Mouse (Mus musculus) midbrain, postnatal 0 days (tissue): ENCODE results near the gene Camkmt. TPM values are rescaled to one million over a fixed set of nuclear protein-coding genes. Genes with fewer than 3 reads are reported as not detected.
A peak's percentile ranks its signal among the peaks of the same experiment; 100 is the strongest.

Experiments
- ATAC-seq: fragments of 200-750 bp; cut with Nextera tagmentation; 2 replicates; pipeline ENCODE4 v1.8.0; 2017; ENCODE audit warnings: moderate number of reproducible peaks, mild to moderate bottlenecking, moderate TSS enrichment, moderate library complexity; ENCODE audit not compliant: low FRiP score
- DNase-seq: peaks from one replicate; pipeline ENCODE4 v3.0.0-alpha.2; 2015; ENCODE audit warnings: low spot score
- H3K27ac ChIP-seq: fragments of 300-500 bp; sonication (generic); 2 replicates; pipeline ENCODE4 v1.5.1; 2014; ENCODE audit warnings: low read depth, mild to moderate bottlenecking, low read length, mixed read lengths
- H3K27me3 ChIP-seq: fragments of 300-500 bp; sonication (generic); 2 replicates; pipeline ENCODE4 v1.6.1; 2014; ENCODE audit warnings: low read length, control low read depth, mixed read lengths; ENCODE audit not compliant: insufficient read depth
- H3K36me3 ChIP-seq: fragments of 300-500 bp; sonication (generic); 2 replicates; pipeline ENCODE4 v1.6.1; 2014; ENCODE audit warnings: low read length, control low read depth, mixed read lengths; ENCODE audit not compliant: insufficient read depth
- H3K4me1 ChIP-seq: fragments of 300-500 bp; sonication (generic); 2 replicates; pipeline ENCODE4 v1.6.1; 2014; ENCODE audit warnings: mild to moderate bottlenecking, control low read depth, antibody characterized with exemption, low read length, mixed read lengths; ENCODE audit not compliant: insufficient read depth
- H3K4me2 ChIP-seq: fragments of 300-500 bp; sonication (generic); 2 replicates; pipeline ENCODE4 v1.6.1; 2014; ENCODE audit warnings: low read depth, mild to moderate bottlenecking, low read length, mixed read lengths; ENCODE audit not compliant: poor library complexity, severe bottlenecking
- H3K4me3 ChIP-seq: fragments of 300-500 bp; sonication (generic); 2 replicates; pipeline ENCODE4 v1.5.1; 2014; ENCODE audit warnings: low read depth, mild to moderate bottlenecking, low read length, moderate library complexity
- H3K9ac ChIP-seq: fragments of 300-500 bp; sonication (generic); replicated peaks from 2 replicates; pipeline ENCODE4 v1.6.1; 2014; ENCODE audit warnings: mild to moderate bottlenecking, low read length, moderate library complexity, mixed read lengths; ENCODE audit not compliant: poor library complexity, severe bottlenecking
- H3K9me3 ChIP-seq: fragments of 300-500 bp; sonication (generic); 2 replicates; pipeline ENCODE4 v1.6.1; 2016; ENCODE audit warnings: low read length, control low read depth
- CTCF ChIP-seq: IDR thresholded peaks from 2 replicates; pipeline ENCODE4 v1.5.1; 2016; ENCODE audit warnings: antibody characterized with exemption, mild to moderate bottlenecking
- WGBS: fragments of 180-500 bp; shearing (Covaris S2); extraction: QIAGEN DNeasy Blood & Tissue Kit; methylation state at CpG from one replicate; pipeline ENCODE4 v1.1.7; 2014; 5-methylcytosine and 5-hydroxymethylcytosine counted together
- polyA plus RNA-seq: library from polyadenylated mRNA; unstranded; fragments of >200 nt; fragmentation: Nextera tagmentation; extraction: Ambion mirVana; gene quantifications from 2 replicates; pipeline ENCODE4 v1.2.1, GENCODE M21; 2015
- total RNA-seq: library from RNA; depleted of rRNA; stranded (reverse); fragments of >200 nt; gene quantifications from 2 replicates; pipeline ENCODE4 v1.2.3, GENCODE M21; 2014

Gene Camkmt
- total and polyA plus RNA-seq, 2 experiments from 2014 or later, result 6.1 to 21.5 TPM

DNA sequence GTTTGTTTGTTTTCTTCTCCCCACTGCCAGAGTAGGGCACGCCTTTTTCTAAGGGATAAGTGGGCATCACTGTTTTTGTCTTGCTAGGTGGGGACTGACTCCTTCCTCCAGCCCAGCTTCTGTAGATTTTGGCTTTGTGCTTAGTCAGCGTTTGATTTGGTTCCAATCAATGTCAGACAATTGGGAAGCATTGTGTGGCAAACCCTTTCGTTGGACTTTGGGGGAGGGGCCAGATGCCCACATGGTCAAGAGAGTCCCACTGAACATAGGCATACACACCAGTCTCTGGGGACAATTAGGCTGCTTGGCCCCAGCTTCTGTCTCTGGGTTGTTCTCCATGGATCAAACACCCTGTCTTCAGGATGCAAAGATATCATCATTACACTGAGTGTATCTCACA is 371.2 kb downstream of the Camkmt start:
- Histone ChIP-seq H3K4me2 (no peak overlapping the region), H3K27me3 (peaks cover 72% of the 10 kb centered on the region), H3K27ac (no peak overlapping the region), H3K4me1 (no peaks in the 10 kb centered on the region), H3K9ac (no peak overlapping the region), H3K4me3 (no peak overlapping the region), H3K9me3 (no peaks in the 10 kb centered on the region), H3K36me3 (no peaks in the 10 kb centered on the region)
- ATAC-seq (no peak), DNase-seq (no peak)
- TF ChIP-seq CTCF, result no peak
- 23% methylated on average over 3 of the region's 3 CpGs for WGBS

- Histone ChIP-seq H3K4me1 (no peaks in the 10 kb centered on the region), H3K36me3 (no peaks in the 10 kb centered on the region), H3K27me3 (peaks cover 73% of the 10 kb centered on the region), H3K4me3 (no peak overlapping the region), H3K27ac (no peak overlapping the region), H3K9me3 (no peaks in the 10 kb centered on the region), H3K9ac (no peak overlapping the region), H3K4me2 (no peak overlapping the region)
- ATAC-seq, result no peak
- DNase-seq, result no peak
- TF ChIP-seq CTCF, result no peak
- WGBS, result 10% methylated on average over 22 of the region's 22 CpGs
Observed at GRCm38 (mm10) chr17:85463497-85464392, 373.4 kb downstream of the Camkmt start.

DNA sequence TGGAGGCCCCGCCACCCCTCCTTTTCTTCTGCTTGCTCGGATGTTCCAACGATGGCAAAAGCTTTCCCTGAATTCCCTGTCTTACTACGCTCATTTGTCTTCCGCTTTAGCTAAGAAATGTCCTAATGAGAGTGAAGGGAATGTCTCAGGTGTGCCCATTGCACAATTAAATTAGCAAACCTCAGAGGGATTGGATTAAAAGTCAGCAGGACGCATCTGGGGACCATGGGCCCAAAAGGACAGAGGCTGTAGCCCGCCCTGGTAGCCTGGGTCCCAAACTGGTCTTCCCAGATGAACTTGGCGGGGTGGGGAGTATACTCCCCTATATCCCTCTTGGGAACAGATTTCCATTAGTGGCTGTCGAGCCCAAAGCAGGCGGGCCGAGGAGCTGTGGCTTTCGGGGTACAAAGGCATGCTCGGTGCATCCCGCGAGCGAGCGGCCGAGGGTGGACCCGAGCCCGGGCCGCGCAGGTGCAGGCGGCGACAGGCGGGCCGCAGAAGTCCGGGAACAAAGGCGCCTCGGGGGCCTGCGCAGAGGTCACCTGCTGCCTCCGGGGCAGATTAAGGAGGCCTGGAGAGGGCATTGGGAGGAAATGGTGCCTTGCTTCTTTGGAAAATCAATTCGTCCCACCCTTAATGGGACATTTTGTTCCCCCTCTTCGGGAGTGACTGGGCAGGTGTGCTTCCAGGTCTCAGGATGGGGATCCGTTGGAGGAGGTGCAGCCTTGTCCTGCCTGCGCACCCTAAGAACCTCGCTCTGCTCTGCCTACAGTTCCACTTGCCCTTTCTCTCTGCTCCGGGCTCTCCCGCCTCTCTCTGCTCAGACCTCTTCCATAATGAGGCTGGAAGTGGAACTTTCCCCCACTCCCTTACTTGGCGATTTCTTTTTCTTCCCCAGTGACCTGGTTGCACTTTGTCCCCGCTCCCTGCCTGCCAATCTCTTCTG is 374.4 kb downstream of the Camkmt start:
- no peak for ATAC-seq
- Histone ChIP-seq H3K9ac (no peak overlapping the region), H3K4me3 (peak overlapping the region; percentile 10; the same call in 1 of the 2 replicates), H3K27ac (no peak overlapping the region), H3K27me3 (peaks cover 74% of the 10 kb centered on the region), H3K9me3 (no peaks in the 10 kb centered on the region), H3K4me2 (0 out of 2 replicates have a peak overlapping the region, but pooled peaks have one; percentile 28), H3K36me3 (no peaks in the 10 kb centered on the region), H3K4me1 (no peaks in the 10 kb centered on the region)
- 2% methylated on average over 40 of the region's 40 CpGs for WGBS
- DNase-seq, result no peak
- no peak for TF ChIP-seq CTCF

DNA sequence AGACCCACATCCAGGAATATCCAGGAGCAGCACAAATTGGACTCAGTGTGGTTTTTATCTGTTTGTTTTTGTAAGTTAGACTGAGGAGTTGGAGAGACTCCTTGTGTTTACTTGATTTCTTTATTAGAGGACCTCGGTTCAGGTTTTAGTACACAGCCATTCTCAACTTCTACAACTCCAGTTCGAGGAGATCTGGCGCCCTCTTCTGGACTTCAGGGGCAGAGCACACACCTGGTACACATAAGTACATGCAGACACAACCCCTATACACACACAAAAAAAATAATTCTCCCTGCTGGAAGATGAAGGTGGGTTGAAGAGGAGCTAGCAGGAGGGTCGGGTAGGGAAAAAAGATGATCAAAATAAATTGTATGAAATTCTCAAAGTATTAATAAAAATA is 379.4 kb downstream of the Camkmt start:
- Histone ChIP-seq H3K27me3 (peaks cover 79% of the 10 kb centered on the region), H3K4me3 (no peak overlapping the region), H3K27ac (no peak overlapping the region), H3K4me1 (no peaks in the 10 kb centered on the region), H3K9ac (no peak overlapping the region), H3K36me3 (no peaks in the 10 kb centered on the region), H3K4me2 (no peak overlapping the region), H3K9me3 (no peaks in the 10 kb centered on the region)
- TF ChIP-seq CTCF, result 0 out of 2 replicates have a peak, but pooled peaks have one; percentile 6
- DNase-seq (no peak), ATAC-seq (no peak)
- 78% methylated on average over 4 of the region's 4 CpGs for WGBS

GRCm38 (mm10) chr17:85472687-85473202 is 382.4 kb downstream of the Camkmt start:
- Histone ChIP-seq H3K9ac (no peak overlapping the region), H3K9me3 (0 out of 2 replicates have a peak, but pooled peaks cover 3% of the 10 kb centered on the region), H3K4me2 (no peak overlapping the region), H3K36me3 (no peaks in the 10 kb centered on the region), H3K4me1 (no peaks in the 10 kb centered on the region), H3K27ac (no peak overlapping the region), H3K27me3 (peaks cover 80% of the 10 kb centered on the region), H3K4me3 (no peak overlapping the region)
- TF ChIP-seq CTCF, result no peak
- no peak for DNase-seq
- ATAC-seq, result no peak
- WGBS, result 5% methylated on average over 5 of the region's 5 CpGs
